Mouse (Mus musculus): ENCODE data around the gene Lpp. TPM values are rescaled to one million over a fixed set of nuclear protein-coding genes. Genes with fewer than 3 reads are reported as not detected.

Lpp gene
- polyA plus RNA-seq, 1 experiment from 2014 or later, result 10.9 TPM

- Histone ChIP-seq H3K36me3 (ENCODE audit: control insufficient read depth, insufficient read depth, low read length) (no peaks in the 10 kb centered on the region), H3K4me1 (ENCODE audit: control insufficient read depth, insufficient read depth, low read depth, low read length) (no peaks in the 10 kb centered on the region), H3K27me3 (replicated peaks; ENCODE audit: control insufficient read depth, insufficient read depth, low read length) (no peaks in the 10 kb centered on the region), H3K9me3 (ENCODE audit: control insufficient read depth, low read length) (no peaks in the 10 kb centered on the region), H3K27ac (ENCODE audit: low read depth, low read length) (no peak overlapping the region), H3K4me3 (ENCODE audit: low read length) (no peak overlapping the region), H3K9ac (ENCODE audit: low read depth, low read length) (no peak overlapping the region), H3K4me2 (ENCODE audit: low read length) (no peak overlapping the region)
- no peak for ATAC-seq
- WGBS, result 88% methylated on average over 2 of the region's 2 CpGs
These were observed 184.5 kb downstream of the Lpp start for GRCm38 (mm10) chr16:24577798-24578197.

- H3K4me3 ChIP-seq (ENCODE audit: low read length), result no peak overlapping the region
- H3K27ac ChIP-seq (ENCODE audit: low read depth, low read length), result no peak overlapping the region
- ATAC-seq, result no peak; the same call in 1 of the 2 replicates
- no peaks in the 10 kb centered on the region for H3K4me1 ChIP-seq (ENCODE audit: control insufficient read depth, insufficient read depth, low read depth, low read length)
- H3K9ac ChIP-seq (ENCODE audit: low read depth, low read length), result no peak overlapping the region
- no peak overlapping the region for H3K4me2 ChIP-seq (ENCODE audit: low read length)
- H3K36me3 ChIP-seq (ENCODE audit: control insufficient read depth, insufficient read depth, low read length), result no peaks in the 10 kb centered on the region
- H3K27me3 ChIP-seq (replicated peaks; ENCODE audit: control insufficient read depth, insufficient read depth, low read length), result no peaks in the 10 kb centered on the region
- WGBS, result 88% methylated on average over 2 of the region's 2 CpGs
- no peaks in the 10 kb centered on the region for H3K9me3 ChIP-seq (ENCODE audit: control insufficient read depth, low read length)
These were observed 189.5 kb downstream of the Lpp start for GRCm38 (mm10) chr16:24582847-24583246.

GRCm38 (mm10) chr16:24593535-24593934 is 200.2 kb downstream of the Lpp start:
- H3K4me1 ChIP-seq (ENCODE audit: control insufficient read depth, insufficient read depth, low read depth, low read length), result no peaks in the 10 kb centered on the region
- H3K9me3 ChIP-seq (ENCODE audit: control insufficient read depth, low read length), result no peaks in the 10 kb centered on the region
- H3K27ac ChIP-seq (ENCODE audit: low read depth, low read length), result no peak overlapping the region
- no peak overlapping the region for H3K4me2 ChIP-seq (ENCODE audit: low read length)
- H3K9ac ChIP-seq (ENCODE audit: low read depth, low read length), result no peak overlapping the region
- no peak overlapping the region for H3K4me3 ChIP-seq (ENCODE audit: low read length)
- no peak for ATAC-seq
- no peaks in the 10 kb centered on the region for H3K27me3 ChIP-seq (replicated peaks; ENCODE audit: control insufficient read depth, insufficient read depth, low read length)
- H3K36me3 ChIP-seq (ENCODE audit: control insufficient read depth, insufficient read depth, low read length), result no peaks in the 10 kb centered on the region
- 84% methylated on average over 4 of the region's 4 CpGs for WGBS

GRCm38 (mm10) chr16:24594508-24594907 is 201.2 kb downstream of the Lpp start:
- WGBS, result 85% methylated on average over 5 of the region's 5 CpGs
- Histone ChIP-seq H3K4me3 (ENCODE audit: low read length) (no peak overlapping the region), H3K9ac (ENCODE audit: low read depth, low read length) (no peak overlapping the region), H3K36me3 (ENCODE audit: control insufficient read depth, insufficient read depth, low read length) (no peaks in the 10 kb centered on the region), H3K27me3 (replicated peaks; ENCODE audit: control insufficient read depth, insufficient read depth, low read length) (no peaks in the 10 kb centered on the region), H3K4me1 (ENCODE audit: control insufficient read depth, insufficient read depth, low read depth, low read length) (no peaks in the 10 kb centered on the region), H3K4me2 (ENCODE audit: low read length) (no peak overlapping the region), H3K9me3 (ENCODE audit: control insufficient read depth, low read length) (no peaks in the 10 kb centered on the region), H3K27ac (ENCODE audit: low read depth, low read length) (no peak overlapping the region)
- no peak for ATAC-seq

- Histone ChIP-seq H3K4me3 (ENCODE audit: low read length) (no peak overlapping the region), H3K9me3 (ENCODE audit: control insufficient read depth, low read length) (no peaks in the 10 kb centered on the region), H3K9ac (ENCODE audit: low read depth, low read length) (no peak overlapping the region), H3K36me3 (ENCODE audit: control insufficient read depth, insufficient read depth, low read length) (no peaks in the 10 kb centered on the region), H3K4me2 (ENCODE audit: low read length) (no peak overlapping the region), H3K27ac (ENCODE audit: low read depth, low read length) (no peak overlapping the region), H3K4me1 (ENCODE audit: control insufficient read depth, insufficient read depth, low read depth, low read length) (no peaks in the 10 kb centered on the region), H3K27me3 (replicated peaks; ENCODE audit: control insufficient read depth, insufficient read depth, low read length) (no peaks in the 10 kb centered on the region)
- ATAC-seq, result no peak
These were observed 202.2 kb downstream of the Lpp start for GRCm38 (mm10) chr16:24595493-24595892.

- no peaks in the 10 kb centered on the region for H3K9me3 ChIP-seq (ENCODE audit: control insufficient read depth, low read length)
- no peaks in the 10 kb centered on the region for H3K4me1 ChIP-seq (ENCODE audit: control insufficient read depth, insufficient read depth, low read depth, low read length)
- no peak overlapping the region for H3K9ac ChIP-seq (ENCODE audit: low read depth, low read length)
- H3K4me2 ChIP-seq (ENCODE audit: low read length), result no peak overlapping the region
- no peaks in the 10 kb centered on the region for H3K36me3 ChIP-seq (ENCODE audit: control insufficient read depth, insufficient read depth, low read length)
- H3K4me3 ChIP-seq (ENCODE audit: low read length), result no peak overlapping the region
- 79% methylated on average over 7 of the region's 7 CpGs for WGBS
- H3K27ac ChIP-seq (ENCODE audit: low read depth, low read length), result no peak overlapping the region
- ATAC-seq, result no peak
- no peaks in the 10 kb centered on the region for H3K27me3 ChIP-seq (replicated peaks; ENCODE audit: control insufficient read depth, insufficient read depth, low read length)
These were observed 205.3 kb downstream of the Lpp start for GRCm38 (mm10) chr16:24598567-24598966.

- no peak overlapping the region for H3K4me2 ChIP-seq (ENCODE audit: low read length)
- no peaks in the 10 kb centered on the region for H3K36me3 ChIP-seq (ENCODE audit: control insufficient read depth, insufficient read depth, low read length)
- H3K9me3 ChIP-seq (ENCODE audit: control insufficient read depth, low read length), result no peaks in the 10 kb centered on the region
- H3K9ac ChIP-seq (ENCODE audit: low read depth, low read length), result no peak overlapping the region
- 74% methylated on average over 7 of the region's 7 CpGs for WGBS
- no peaks in the 10 kb centered on the region for H3K27me3 ChIP-seq (replicated peaks; ENCODE audit: control insufficient read depth, insufficient read depth, low read length)
- no peak overlapping the region for H3K4me3 ChIP-seq (ENCODE audit: low read length)
- no peak overlapping the region for H3K27ac ChIP-seq (ENCODE audit: low read depth, low read length)
- no peaks in the 10 kb centered on the region for H3K4me1 ChIP-seq (ENCODE audit: control insufficient read depth, insufficient read depth, low read depth, low read length)
- no peak for ATAC-seq
These were observed 206.5 kb downstream of the Lpp start for GRCm38 (mm10) chr16:24599766-24600165.

GRCm38 (mm10) chr16:24600260-24600948 is 207.1 kb downstream of the Lpp start:
- H3K4me1 ChIP-seq (ENCODE audit: control insufficient read depth, insufficient read depth, low read depth, low read length), result no peaks in the 10 kb centered on the region
- H3K9me3 ChIP-seq (ENCODE audit: control insufficient read depth, low read length), result no peaks in the 10 kb centered on the region
- WGBS, result 84% methylated on average over 14 of the region's 14 CpGs
- H3K27me3 ChIP-seq (replicated peaks; ENCODE audit: control insufficient read depth, insufficient read depth, low read length), result no peaks in the 10 kb centered on the region
- H3K27ac ChIP-seq (ENCODE audit: low read depth, low read length), result no peak overlapping the region
- H3K4me2 ChIP-seq (ENCODE audit: low read length), result no peak overlapping the region
- no peak overlapping the region for H3K4me3 ChIP-seq (ENCODE audit: low read length)
- ATAC-seq, result no peak
- no peaks in the 10 kb centered on the region for H3K36me3 ChIP-seq (ENCODE audit: control insufficient read depth, insufficient read depth, low read length)
- H3K9ac ChIP-seq (ENCODE audit: low read depth, low read length), result no peak overlapping the region

GRCm38 (mm10) chr16:24603342-24603741 is 210.0 kb downstream of the Lpp start:
- WGBS, result 91% methylated on average over 4 of the region's 4 CpGs
- Histone ChIP-seq H3K9ac (ENCODE audit: low read depth, low read length) (no peak overlapping the region), H3K36me3 (ENCODE audit: control insufficient read depth, insufficient read depth, low read length) (no peaks in the 10 kb centered on the region), H3K4me3 (ENCODE audit: low read length) (no peak overlapping the region), H3K4me1 (ENCODE audit: control insufficient read depth, insufficient read depth, low read depth, low read length) (no peaks in the 10 kb centered on the region), H3K9me3 (ENCODE audit: control insufficient read depth, low read length) (no peaks in the 10 kb centered on the region), H3K4me2 (ENCODE audit: low read length) (no peak overlapping the region), H3K27ac (ENCODE audit: low read depth, low read length) (no peak overlapping the region), H3K27me3 (replicated peaks; ENCODE audit: control insufficient read depth, insufficient read depth, low read length) (no peaks in the 10 kb centered on the region)
- no peak for ATAC-seq
